In the genomic region with DNA sequence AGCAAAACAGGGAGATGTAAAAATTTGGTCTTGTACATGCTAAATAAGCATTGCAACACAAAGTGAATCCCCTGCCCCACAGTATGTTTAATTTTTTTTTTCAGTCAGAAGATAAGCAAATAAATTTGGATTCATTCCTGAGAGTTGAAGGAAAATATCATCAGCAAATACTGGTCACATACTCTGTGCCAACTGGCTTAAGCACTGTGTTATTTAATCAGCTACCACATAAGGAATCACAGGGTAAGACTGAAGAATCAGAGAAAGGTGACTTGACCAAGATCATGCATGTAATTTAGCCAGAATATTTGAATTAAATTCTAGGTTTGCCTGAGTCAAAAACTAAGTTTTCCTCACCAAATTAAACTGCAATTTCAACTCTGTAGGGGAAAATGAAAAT, we compare ENCODE assay signal across 30 mouse cellular contexts.
"Had no signal": no experiment of that assay in that cellular context is flagged by ENCODE, and none has a peak within 500 bp of the region (broad histone marks: within the 10 kb centered on the region; RNA-seq: fewer than 3 reads in every experiment).

No protein-coding gene starts in this region.

- DNase-seq: heart, postnatal 10 days; heart, postnatal 14 days; heart, postnatal 36 days; heart, postnatal 4 days; kidney, adult 11 months; kidney, adult 18-20 months; kidney, adult 2 months; kidney, adult 8-10 months; kidney, adult 9 months; kidney, postnatal 10 days; kidney, postnatal 14 days; kidney, postnatal 25 days; kidney, postnatal 36 days; kidney, postnatal 4 days; layer of hippocampus, adult 9-11 months; layer of hippocampus, postnatal 36 days had no signal

- H3K4me3 ChIP-seq: heart, embryonic 12.5 days; heart, embryonic 13.5 days; heart, embryonic 15.5 days; hindbrain, embryonic 10.5 days; hindbrain, embryonic 12.5 days; hindbrain, embryonic 13.5 days; hindbrain, embryonic 15.5 days; intestine, embryonic 15.5 days; kidney, embryonic 15.5 days; layer of hippocampus, adult 2 months; left cerebral cortex, adult 2 months had no signal

- H3K9me3 ChIP-seq: heart, embryonic 12.5 days; heart, embryonic 13.5 days; heart, embryonic 15.5 days; hindbrain, embryonic 10.5 days; hindbrain, embryonic 12.5 days; hindbrain, embryonic 13.5 days; hindbrain, embryonic 15.5 days; intestine, embryonic 15.5 days; kidney, embryonic 15.5 days had no signal

- H3K4me1 ChIP-seq: heart, embryonic 12.5 days; heart, embryonic 15.5 days; hindbrain, embryonic 10.5 days; hindbrain, embryonic 12.5 days; hindbrain, embryonic 13.5 days; hindbrain, embryonic 15.5 days; intestine, embryonic 15.5 days; kidney, embryonic 15.5 days had no signal

- H3K27me3 ChIP-seq: heart, embryonic 12.5 days; heart, embryonic 13.5 days; heart, embryonic 15.5 days; hindbrain, embryonic 12.5 days; hindbrain, embryonic 13.5 days; hindbrain, embryonic 15.5 days; intestine, embryonic 15.5 days; kidney, embryonic 15.5 days had no signal

- H3K36me3 ChIP-seq: heart, embryonic 12.5 days; heart, embryonic 13.5 days; heart, embryonic 15.5 days; hindbrain, embryonic 10.5 days; hindbrain, embryonic 12.5 days; hindbrain, embryonic 13.5 days; hindbrain, embryonic 15.5 days; intestine, embryonic 15.5 days; kidney, embryonic 15.5 days had no signal

- H3K27ac ChIP-seq: heart, embryonic 13.5 days; heart, embryonic 15.5 days; hindbrain, embryonic 10.5 days; hindbrain, embryonic 12.5 days; hindbrain, embryonic 13.5 days; hindbrain, embryonic 14.5 days; hindbrain, embryonic 15.5 days; hindbrain, postnatal 0 days; intestine, embryonic 15.5 days; kidney, embryonic 15.5 days; kidney, postnatal 0 days; layer of hippocampus, adult 2 months; left cerebral cortex, adult 2 months had no signal
